Mouse (Mus musculus) MEL (cell line): ENCODE measurements around the gene 0610012G03Rik. TPM values are rescaled to one million over a fixed set of nuclear protein-coding genes. Genes with fewer than 3 reads are reported as not detected.

Experiments
- DNase-seq: peaks from one replicate; pipeline ENCODE4 v3.0.0; 2011; ENCODE audit warnings: low read depth, low spot score
- H3K27ac ChIP-seq: 2 replicates; pipeline ENCODE4 v1.5.1; 2012; ENCODE audit warnings: low read depth, mild to moderate bottlenecking, control low read depth, low read length, moderate library complexity; ENCODE audit not compliant: control insufficient read depth
- H3K27me3 ChIP-seq, 2 experiments: fragments of 150-350 bp in 1 of 2; sonication (generic) in 1 of 2; 2 replicates each; pipeline ENCODE4 v1.6.1; 2012; ENCODE audit warnings: low read length in 2 of 2, mild to moderate bottlenecking in 2 of 2, improper control_type of control experiment in 1 of 2, moderate library complexity in 1 of 2; ENCODE audit not compliant: insufficient read depth in 2 of 2, control insufficient read depth in 1 of 2
- H3K36me3 ChIP-seq, 2 experiments: 2 replicates each; pipeline ENCODE4 v1.6.1; 2012 to 2014; ENCODE audit warnings: low read length in 2 of 2, improper control_type of control experiment in 1 of 2, inconsistent platforms in 1 of 2, mild to moderate bottlenecking in 1 of 2; ENCODE audit not compliant: insufficient read depth in 2 of 2, control insufficient read depth in 1 of 2
- H3K4me1 ChIP-seq, 2 experiments: fragments of 150-350 bp in 1 of 2; sonication (generic) in 1 of 2; 2 replicates each; pipeline ENCODE4 v1.6.1; 2012; ENCODE audit warnings: low read length in 2 of 2, improper control_type of control experiment in 1 of 2, mild to moderate bottlenecking in 1 of 2; ENCODE audit not compliant: insufficient read depth in 2 of 2, control insufficient read depth in 1 of 2
- H3K4me3 ChIP-seq, 2 experiments: fragments of 150-350 bp in 1 of 2; sonication (generic) in 1 of 2; 2 replicates each; pipeline ENCODE4 v1.5.1; 2012; ENCODE audit warnings: low read depth in 2 of 2, low read length in 2 of 2, mild to moderate bottlenecking in 2 of 2, moderate library complexity in 2 of 2, control low read depth in 1 of 2, improper control_type of control experiment in 1 of 2; ENCODE audit not compliant: control insufficient read depth in 1 of 2, insufficient read depth in 1 of 2
- H3K79me2 ChIP-seq: 2 replicates; pipeline ENCODE4 v1.6.1; 2012; ENCODE audit warnings: mild to moderate bottlenecking, low read length, moderate library complexity; ENCODE audit not compliant: control insufficient read depth, poor library complexity, insufficient read depth
- H3K9ac ChIP-seq: 2 replicates; pipeline ENCODE4 v1.6.1; 2012; ENCODE audit warnings: low read depth, mild to moderate bottlenecking, control low read depth, low read length, moderate library complexity; ENCODE audit not compliant: control insufficient read depth, poor library complexity, severe bottlenecking
- H3K9me3 ChIP-seq: fragments of 150-350 bp; sonication (generic); replicated peaks from 2 replicates; pipeline ENCODE4 v1.6.1; 2012; ENCODE audit warnings: mild to moderate bottlenecking, low read length, improper control_type of control experiment, moderate library complexity; ENCODE audit not compliant: insufficient read depth
- BHLHE40 ChIP-seq: IDR thresholded peaks from 2 replicates; pipeline ENCODE4 v1.6.1; 2012; ENCODE audit warnings: low read depth, mild to moderate bottlenecking, inconsistent platforms, low read length, improper control_type of control experiment, borderline replicate concordance
- CHD1 ChIP-seq: IDR thresholded peaks from 2 replicates; pipeline ENCODE4 v1.6.1; 2012; ENCODE audit warnings: low read depth, mild to moderate bottlenecking, inconsistent platforms, low read length, improper control_type of control experiment
- CTCF ChIP-seq, 3 experiments: IDR thresholded peaks in 2 of 3; conservative IDR thresholded peaks in 1 of 3; 2 replicates each; pipeline ENCODE4 v1.5.1; 2011 to 2012; ENCODE audit warnings: low read length in 3 of 3, low read depth in 2 of 3, mild to moderate bottlenecking in 2 of 3, improper control_type of control experiment in 1 of 3, inconsistent platforms in 1 of 3, mixed read lengths in 1 of 3, moderate library complexity in 1 of 3; ENCODE audit not compliant: control insufficient read depth in 1 of 3, insufficient read depth in 1 of 3, poor library complexity in 1 of 3, severe bottlenecking in 1 of 3
- ELF1 ChIP-seq: IDR thresholded peaks from 2 replicates; pipeline ENCODE4 v1.6.1; 2014; ENCODE audit warnings: low read depth, mild to moderate bottlenecking, inconsistent platforms, low read length, improper control_type of control experiment, moderate library complexity
- NELFE ChIP-seq: IDR thresholded peaks from 2 replicates; pipeline ENCODE4 v1.6.1; 2011; ENCODE audit warnings: low read depth, low read length, improper control_type of control experiment
- POLR2A ChIP-seq, 2 experiments: IDR thresholded peaks; 2 replicates each; pipeline ENCODE4 v1.6.1; 2011 to 2012; ENCODE audit warnings: low read length in 2 of 2, mild to moderate bottlenecking in 2 of 2, control low read depth in 1 of 2, improper control_type of control experiment in 1 of 2, low read depth in 1 of 2, moderate library complexity in 1 of 2; ENCODE audit not compliant: control insufficient read depth in 1 of 2, insufficient read depth in 1 of 2, poor library complexity in 1 of 2
- RCOR1 ChIP-seq: IDR thresholded peaks from 2 replicates; pipeline ENCODE4 v1.6.1; 2012; ENCODE audit warnings: low read depth, mild to moderate bottlenecking, inconsistent platforms, low read length, improper control_type of control experiment
- SIN3A ChIP-seq: IDR thresholded peaks from 2 replicates; pipeline ENCODE4 v1.6.1; 2012; ENCODE audit warnings: low read length, improper control_type of control experiment, inconsistent platforms
- SMC3 ChIP-seq: IDR thresholded peaks from 2 replicates; pipeline ENCODE4 v1.6.1; 2011; ENCODE audit warnings: low read depth, low read length, improper control_type of control experiment
- TAL1 ChIP-seq: IDR thresholded peaks from 2 replicates; pipeline ENCODE4 v1.6.1; 2012; ENCODE audit warnings: mild to moderate bottlenecking, inconsistent platforms, low read length, moderate library complexity, mixed read lengths
- USF1 ChIP-seq: IDR thresholded peaks from 2 replicates; pipeline ENCODE4 v1.6.1; 2014; ENCODE audit warnings: low read depth, mild to moderate bottlenecking, inconsistent platforms, low read length, improper control_type of control experiment, moderate library complexity
- USF2 ChIP-seq, 2 experiments: IDR thresholded peaks; 2 replicates each; pipeline ENCODE4 v1.6.1; 2011 to 2012; ENCODE audit warnings: improper control_type of control experiment in 2 of 2, low read length in 2 of 2, borderline replicate concordance in 1 of 2, inconsistent platforms in 1 of 2, low read depth in 1 of 2, mild to moderate bottlenecking in 1 of 2; ENCODE audit not compliant: insufficient read depth in 1 of 2
- ZNF384 ChIP-seq: IDR thresholded peaks from 2 replicates; pipeline ENCODE4 v1.6.1; 2012; ENCODE audit warnings: low read depth, mild to moderate bottlenecking, inconsistent platforms, low read length, improper control_type of control experiment
- polyA plus RNA-seq, 2 experiments: library from polyadenylated mRNA; stranded (reverse) in 1 of 2; unstranded in 1 of 2; fragments of >175 nt in 1 of 2; fragments of >200 nt in 1 of 2; gene quantifications; 2 replicates each; pipeline versions ENCODE4 v1.2.1 to v1.2.4; 2012; ENCODE audit warnings: low replicate concordance in 2 of 2, low read depth in 1 of 2; ENCODE audit not compliant: insufficient read length in 2 of 2, insufficient read depth in 1 of 2, missing spikeins in 1 of 2
- total RNA-seq: library from RNA; depleted of rRNA; stranded (reverse); fragments of 300-350 nt; gene quantifications from 2 replicates; pipeline ENCODE4 v1.2.3, GENCODE M21; 2012

0610012G03Rik gene
- total and polyA plus RNA-seq, 3 experiments = 41.9 to 56.2 TPM; not detected in 1

DNA sequence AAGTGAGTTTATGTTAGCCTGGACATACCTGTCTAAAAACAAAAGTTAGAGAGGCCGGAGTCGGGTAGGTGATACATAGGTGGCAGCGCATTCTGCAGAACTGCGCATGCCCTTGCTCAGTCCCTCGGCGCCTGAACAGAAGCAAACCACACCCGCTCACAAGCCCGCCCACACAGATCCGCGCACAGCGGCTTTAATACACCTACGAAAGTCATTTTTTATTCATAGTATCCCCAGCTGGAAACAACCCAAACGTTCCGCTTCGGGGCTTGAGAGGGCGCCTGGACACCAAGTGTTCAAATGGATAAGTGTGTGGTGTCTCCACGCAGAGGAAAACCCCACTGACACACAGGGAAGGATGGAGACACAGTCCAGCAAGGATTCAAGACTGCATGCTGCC lies 17.0 kb downstream of the 0610012G03Rik start:
- DNase-seq = no peak
- Histone ChIP-seq H3K4me3 (no peak overlapping the region), H3K27ac (no peak overlapping the region), H3K79me2 (no peaks in the 10 kb centered on the region), H3K27me3 (peaks cover 0 to 1% of the 10 kb centered on the region in 2 experiments; a peak in 1 of 4 replicates), H3K9me3 (no peaks in the 10 kb centered on the region), H3K9ac (no peak overlapping the region), H3K36me3 (no peaks in the 10 kb centered on the region), H3K4me1 (peaks cover 0 to 6% of the 10 kb centered on the region in 2 experiments; a peak in 1 of 4 replicates)
- TF ChIP-seq ELF1 (no peak), CHD1 (no peak), CTCF (IDR thresholded peaks at IDR 0.05 in 2 of 3, conservative IDR thresholded peaks at IDR 0.05 in 1 of 3; ENCODE audit: control insufficient read depth in 1 of 3, insufficient read depth in 1 of 3, low read depth in 2 of 3, low read length in 3 of 3, poor library complexity in 1 of 3, severe bottlenecking in 1 of 3) (no peak), USF1 (no peak), TAL1 (no peak), BHLHE40 (no peak)

- TF ChIP-seq POLR2A (IDR thresholded peaks at IDR 0.05; ENCODE audit: control insufficient read depth in 1 of 2, insufficient read depth in 1 of 2, low read depth in 1 of 2, low read length in 2 of 2, poor library complexity in 1 of 2) = no peak
- TF ChIP-seq SMC3 = no peak
- no peak for TF ChIP-seq RCOR1
- no peak for TF ChIP-seq NELFE
- no peak for TF ChIP-seq TAL1
- no peak for TF ChIP-seq SIN3A
- TF ChIP-seq USF2 (IDR thresholded peaks at IDR 0.05; ENCODE audit: borderline replicate concordance in 1 of 2, insufficient read depth in 1 of 2, low read depth in 1 of 2, low read length in 2 of 2) = no peak
- TF ChIP-seq ZNF384 = no peak
- H3K9me3 ChIP-seq = no peaks in the 10 kb centered on the region
- H3K36me3 ChIP-seq = no peaks in the 10 kb centered on the region
- H3K9ac ChIP-seq = no peak overlapping the region
- DNase-seq = no peak
- H3K27me3 ChIP-seq = peaks cover 0 to 3% of the 10 kb centered on the region in 2 experiments; a peak in 1 of 4 replicates
- no peak overlapping the region for H3K27ac ChIP-seq
- no peaks in the 10 kb centered on the region for H3K79me2 ChIP-seq
- H3K4me1 ChIP-seq = peaks cover 0 to 7% of the 10 kb centered on the region in 2 experiments; a peak in 1 of 4 replicates
- no peak overlapping the region for H3K4me3 ChIP-seq
These were observed 20.9 kb downstream of the 0610012G03Rik start for GRCm38 (mm10) chr16:31927412-31927811.

GRCm38 (mm10) chr16:31926547-31927182 lies 21.6 kb downstream of the 0610012G03Rik start:
- H3K27me3 ChIP-seq = peaks cover 0 to 3% of the 10 kb centered on the region in 2 experiments; a peak in 1 of 4 replicates
- no peak overlapping the region for H3K4me3 ChIP-seq
- H3K9ac ChIP-seq = no peak overlapping the region
- no peak for DNase-seq
- H3K79me2 ChIP-seq = no peaks in the 10 kb centered on the region
- no peak overlapping the region for H3K27ac ChIP-seq
- H3K4me1 ChIP-seq = peaks cover 0 to 4% of the 10 kb centered on the region in 2 experiments; a peak in 1 of 4 replicates
- H3K9me3 ChIP-seq = no peaks in the 10 kb centered on the region
- H3K36me3 ChIP-seq = no peaks in the 10 kb centered on the region
- no peak for TF ChIP-seq POLR2A (IDR thresholded peaks at IDR 0.05; ENCODE audit: control insufficient read depth in 1 of 2, insufficient read depth in 1 of 2, low read depth in 1 of 2, low read length in 2 of 2, poor library complexity in 1 of 2)
